Mouse (Mus musculus) CD4-positive, CD25-positive, alpha-beta regulatory T cell, adult 4 months (primary cell): ENCODE results near the gene Dock3. TPM values are rescaled to one million over a fixed set of nuclear protein-coding genes. Genes with fewer than 3 reads are reported as not detected.

Experiments
- ATAC-seq: one replicate; pipeline ENCODE4 v1.8.0; 2017
- polyA plus RNA-seq, 2 experiments: library from polyadenylated mRNA; unstranded; fragments of 100-300 nt; shearing (Covaris generic); gene quantifications; one replicate each; pipeline ENCODE4 v1.2.1; 2017

Gene Dock3
- polyA plus RNA-seq, 2 experiments from 2014 or later = 0.05 TPM; not detected in 1

GRCm38 (mm10) chr9:106886828-106887702 is 344.6 kb downstream of the Dock3 start, which contains the start of gene Rbm15b:
Gene Rbm15b (minus strand): TSS chr9:106887428.
- ATAC-seq = peak; percentile 73

DNA sequence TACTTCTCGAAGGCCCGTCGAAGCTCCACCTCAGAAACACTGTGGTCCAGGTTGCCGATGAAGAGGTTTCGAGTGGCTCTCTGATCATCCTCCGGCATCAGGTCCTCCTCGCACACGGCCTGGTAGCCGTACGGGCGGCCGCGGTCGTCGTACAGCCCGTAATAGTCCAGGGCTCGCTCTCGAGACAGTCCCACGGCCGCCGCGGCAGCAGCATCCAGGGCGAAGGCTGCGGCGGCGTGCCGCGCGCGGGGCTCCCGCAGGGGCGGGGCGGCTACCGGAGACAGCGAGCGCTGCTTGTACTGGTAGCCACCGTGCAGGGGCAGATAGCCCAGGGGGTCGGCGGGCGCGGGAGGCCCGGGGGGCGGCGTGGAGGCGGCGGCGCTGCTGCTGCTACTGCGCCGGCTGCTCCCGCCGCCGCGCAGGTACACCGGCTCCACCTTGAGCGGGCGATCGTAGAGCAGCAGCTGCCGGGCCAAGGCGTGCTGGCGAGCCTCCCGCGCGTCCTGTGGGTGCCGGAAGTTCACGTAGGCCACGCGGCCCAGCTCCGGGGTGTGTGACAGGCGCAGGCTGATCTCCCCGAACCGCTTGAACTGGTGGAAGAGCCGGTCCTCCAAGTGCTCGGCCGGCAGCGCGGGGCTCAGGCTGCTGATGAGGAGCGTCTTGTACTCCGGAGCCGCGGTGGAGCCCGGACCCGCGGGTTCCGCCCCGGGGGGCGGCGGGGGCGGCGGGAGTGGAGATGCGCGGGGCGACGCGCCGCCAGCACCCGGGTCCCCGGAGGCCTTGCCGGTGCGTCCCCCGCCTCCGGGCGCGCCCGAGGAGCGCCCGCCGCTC is 345.6 kb downstream of the Dock3 start:
- ATAC-seq = peak; percentile 25

DNA sequence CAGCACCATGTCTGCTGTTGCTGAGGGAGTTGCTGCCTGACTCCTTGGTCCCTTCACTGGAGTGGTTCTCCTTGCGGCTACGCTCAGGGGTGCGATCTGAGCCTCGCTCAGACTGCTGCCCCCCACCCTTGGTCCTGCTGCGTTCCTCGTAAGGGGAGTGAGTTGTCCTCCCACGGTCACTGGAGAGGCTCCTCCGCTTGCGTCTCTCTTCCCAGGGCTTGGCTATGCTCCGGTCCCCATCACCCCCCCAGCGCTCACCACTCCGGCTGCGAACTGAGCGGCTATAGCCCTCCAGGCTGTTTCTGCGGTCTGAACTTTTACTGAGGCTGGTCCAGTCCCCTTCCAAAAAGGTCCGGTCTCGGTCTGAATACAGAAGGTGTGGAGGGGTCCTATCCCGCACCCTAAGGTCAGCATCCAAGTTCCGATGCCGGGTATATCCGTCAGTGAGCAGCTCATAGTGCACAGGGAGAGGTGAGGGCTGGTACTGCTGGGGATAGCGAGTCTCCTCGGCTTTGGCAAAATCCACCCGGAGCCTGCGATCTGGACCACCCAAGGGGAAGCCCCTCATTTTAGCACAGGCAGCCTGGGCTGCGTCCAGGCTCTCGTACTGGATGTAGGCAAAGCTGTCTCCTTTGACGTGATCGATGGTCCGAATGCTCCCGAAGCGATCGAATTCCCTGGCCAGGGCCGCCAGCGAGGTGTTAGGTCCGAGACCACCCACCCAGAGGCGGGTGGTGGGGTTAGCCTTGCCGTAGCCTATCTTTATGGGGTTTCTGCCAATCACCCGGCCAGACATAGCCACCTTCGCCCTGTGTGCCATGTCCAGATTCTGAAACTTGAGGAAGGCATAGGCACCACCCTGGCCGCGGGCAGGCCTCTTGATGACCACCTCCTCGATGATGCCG is 346.5 kb downstream of the Dock3 start:
- ATAC-seq = no peak

DNA sequence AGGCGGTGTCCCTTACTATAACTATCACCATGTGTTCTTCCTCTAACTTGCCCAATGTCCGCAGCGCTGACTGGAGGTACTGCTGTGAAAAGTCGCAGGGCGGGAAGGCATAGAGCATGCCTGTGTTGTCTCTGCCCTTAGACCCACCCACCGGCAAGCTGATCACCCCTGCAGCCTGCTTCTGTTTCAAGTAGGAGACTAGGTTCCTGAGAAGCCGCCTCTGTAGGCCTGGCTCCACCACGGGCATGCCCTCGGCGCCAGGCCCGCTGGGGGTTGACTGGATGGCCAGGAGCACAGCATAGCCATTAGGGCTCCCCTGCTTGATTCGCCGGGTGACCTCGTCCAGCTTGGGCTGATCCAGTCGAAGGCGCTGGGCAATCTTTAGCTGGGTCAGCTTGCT is 347.4 kb downstream of the Dock3 start:
- ATAC-seq = no peak

GRCm38 (mm10) chr9:106883085-106883484 is 348.6 kb downstream of the Dock3 start:
- no peak for ATAC-seq

DNA sequence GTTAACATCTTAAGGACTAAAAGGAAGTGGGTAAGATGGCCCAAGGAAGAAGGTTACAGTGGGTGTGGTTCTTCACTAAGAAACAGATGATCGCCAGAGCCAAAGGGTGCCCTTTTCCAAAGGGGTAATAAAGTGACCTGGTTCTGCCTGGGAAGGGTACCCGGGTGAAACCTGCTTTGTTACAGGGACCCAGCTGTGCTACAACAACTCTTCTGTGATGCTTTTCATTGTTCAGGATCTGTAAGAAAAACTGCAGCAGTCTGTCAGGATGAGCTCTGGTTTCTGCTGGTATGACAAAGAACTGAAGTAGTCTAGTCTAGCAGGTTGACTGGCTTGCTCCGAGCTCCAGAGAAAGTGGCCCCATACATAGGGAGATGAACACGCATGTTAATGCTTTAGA is 349.5 kb downstream of the Dock3 start:
- no peak for ATAC-seq

- no peak for ATAC-seq
These were observed 350.5 kb downstream of the Dock3 start for GRCm38 (mm10) chr9:106881071-106881755.

- no peak for ATAC-seq
These were observed 352.2 kb downstream of the Dock3 start for GRCm38 (mm10) chr9:106879471-106879870.

DNA sequence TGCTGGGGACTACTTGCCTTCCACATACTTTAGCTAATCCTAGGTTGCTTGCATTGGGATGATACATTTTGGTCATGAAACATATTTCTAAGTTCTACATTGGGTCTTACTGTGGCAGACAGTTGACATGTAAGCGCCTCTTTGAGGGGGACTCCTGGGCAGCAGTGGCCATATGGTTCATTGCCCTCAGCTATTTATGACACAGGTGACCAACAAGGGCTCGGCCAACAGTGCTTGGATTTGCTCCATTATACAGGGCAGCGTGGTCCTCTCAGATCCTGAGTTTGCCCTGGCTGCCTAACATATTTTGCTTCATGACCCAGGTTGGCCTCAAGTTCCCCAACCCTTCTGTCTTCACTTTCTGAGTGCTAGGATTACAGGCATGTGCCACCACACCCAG is 355.0 kb downstream of the Dock3 start:
- no peak for ATAC-seq

GRCm38 (mm10) chr9:106874216-106874615 is 357.5 kb downstream of the Dock3 start:
- ATAC-seq = no peak

- ATAC-seq = no peak
These were observed 373.7 kb downstream of the Dock3 start for GRCm38 (mm10) chr9:106858036-106858435.

DNA sequence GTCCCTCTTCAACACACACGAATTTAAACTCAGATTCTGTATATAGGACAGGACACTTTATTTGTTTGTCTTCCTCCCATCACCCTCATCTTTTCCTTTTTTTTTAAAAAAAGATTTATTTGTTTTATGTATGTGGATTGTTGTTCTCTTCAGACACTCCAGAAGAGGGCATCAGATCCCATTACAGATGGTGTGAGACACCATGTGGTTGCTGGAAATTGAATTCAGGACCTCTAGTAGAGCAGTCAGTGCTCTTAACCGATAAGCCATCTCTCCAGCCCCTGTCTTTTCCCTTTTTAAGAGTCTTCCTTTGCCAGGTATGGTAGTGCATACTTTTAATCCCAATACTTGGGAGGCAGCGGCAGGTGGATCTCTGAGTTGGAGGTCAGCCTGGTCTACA is 375.0 kb downstream of the Dock3 start:
- ATAC-seq = no peak

Other genes starting within 250 kb of the Dock3 start
- gene Mapkapk3, start 58.0 kb upstream of the Dock3 start, polyA plus RNA-seq = 10 to 100 TPM; 52.7 to 58.5 TPM
- gene Cish, start 64.1 kb upstream of the Dock3 start, polyA plus RNA-seq = 100 to 1,000 TPM; 102 to 161 TPM
- gene Hemk1, start 106.4 kb upstream of the Dock3 start, polyA plus RNA-seq = 10 to 100 TPM; 27.8 to 29.1 TPM
- 1 to 10 TPM; 1.8 to 3.0 TPM for gene 6430571L13Rik, start 108.7 kb upstream of the Dock3 start, polyA plus RNA-seq
- under 1 TPM; 0.52 to 0.73 TPM for gene Cacna2d2, start 167.7 kb upstream of the Dock3 start, polyA plus RNA-seq